ENCODE assay signal across 8 mouse cellular contexts in the genomic region with DNA sequence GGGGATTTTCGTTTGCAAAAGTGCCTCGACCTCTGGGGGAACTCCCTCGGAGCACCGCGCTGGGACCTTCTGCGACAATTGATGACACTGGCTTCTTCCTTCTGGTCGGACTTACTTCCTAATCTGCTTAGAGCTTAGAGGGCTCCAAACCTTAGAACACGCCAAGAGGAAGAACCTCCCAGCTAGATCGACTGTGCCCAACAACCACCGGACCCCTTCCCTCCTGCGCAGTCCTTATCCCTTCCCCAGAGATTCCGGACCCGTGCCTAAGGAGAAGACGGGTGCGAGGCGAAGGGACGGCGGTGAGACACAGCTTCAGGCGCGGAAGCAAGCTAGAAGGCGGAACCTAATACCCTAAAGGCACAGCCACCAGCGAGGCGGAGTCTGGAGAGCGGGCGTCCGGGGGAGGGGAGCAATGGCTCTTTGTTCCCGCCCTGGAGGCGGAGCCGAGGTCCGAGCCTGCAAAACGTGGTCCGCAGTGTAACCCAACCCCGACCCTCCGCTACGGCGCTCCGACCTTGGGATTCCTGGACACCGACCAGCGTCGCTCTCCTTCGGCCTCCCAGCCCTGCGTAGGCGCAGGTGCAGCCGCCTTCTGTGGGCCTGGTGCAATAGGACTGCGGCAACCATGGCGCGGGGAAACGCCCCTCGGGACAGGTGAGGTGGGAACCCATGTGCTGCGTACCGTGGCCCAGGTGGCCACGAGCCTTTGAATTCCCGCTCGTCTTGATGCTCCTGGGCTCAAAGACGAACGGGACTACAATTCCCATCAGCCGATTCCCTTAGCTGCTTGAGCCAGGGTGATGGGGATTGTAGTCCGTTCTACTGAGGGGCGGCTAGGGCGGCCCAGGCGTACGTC. TPM values are rescaled to one million over a fixed set of nuclear protein-coding genes. Genes with fewer than 3 reads are reported as not detected.
DNase-seq lines count a peak whose midpoint lies in the region; ATAC-seq and TF ChIP-seq lines count a peak whose summit lies in the region.

A gene (plus strand): TSS at position 240 of the 859 bp plus-strand sequence.

- no peaks in the 10 kb centered on the region for H3K79me2 ChIP-seq in heart, adult 2 months (replicated peaks; ENCODE audit: control insufficient read depth, insufficient read depth, low read length)

- intact Hi-C loops in heart, adult 2 months (cut with DNase I), result no loop called here

- H3K27me3 ChIP-seq in embryonic facial prominence, embryonic 12.5 days, result no peaks in the 10 kb centered on the region
- H3K27me3 ChIP-seq in heart, adult 2 months (ENCODE audit: control insufficient read depth, insufficient read depth, low read length), result no peaks in the 10 kb centered on the region
- no peaks in the 10 kb centered on the region for H3K27me3 ChIP-seq in limb, embryonic 13.5 days
- H3K27me3 ChIP-seq in midbrain, embryonic 15.5 days (replicated peaks), result no peaks in the 10 kb centered on the region

- peak; percentile 98 for TF ChIP-seq POLR2A in heart, adult 2 months (IDR thresholded peaks at IDR 0.05; ENCODE audit: insufficient read depth, low read depth, low read length)

- TF ChIP-seq CTCF in heart, adult 2 months (IDR thresholded peaks at IDR 0.05), result no peak

- peak within 1 kb of the TSS; percentile 89 for H3K4me2 ChIP-seq in embryonic facial prominence, embryonic 12.5 days (replicated peaks)
- H3K4me2 ChIP-seq in limb, embryonic 13.5 days (replicated peaks), result peak within 1 kb of the TSS; percentile 81
- H3K4me2 ChIP-seq in midbrain, embryonic 15.5 days, result peak within 1 kb of the TSS; percentile 85

- peaks cover 6% of the 10 kb centered on the region; the same call in 1 of the 2 replicates for H3K4me1 ChIP-seq in embryonic facial prominence, embryonic 12.5 days
- no peaks in the 10 kb centered on the region for H3K4me1 ChIP-seq in heart, adult 2 months (ENCODE audit: control insufficient read depth, insufficient read depth, low read length)
- H3K4me1 ChIP-seq in limb, embryonic 13.5 days, result peaks cover 6% of the 10 kb centered on the region
- H3K4me1 ChIP-seq in midbrain, embryonic 15.5 days, result peaks cover 10% of the 10 kb centered on the region

- peak; percentile 96 for ATAC-seq in embryonic facial prominence, embryonic 12.5 days (ENCODE audit: insufficient number of reproducible peaks, insufficient read depth, low FRiP score, low TSS enrichment)
- peak; percentile 94 for ATAC-seq in limb, embryonic 13.5 days (ENCODE audit: low FRiP score, low read depth)
- ATAC-seq in midbrain, embryonic 15.5 days (replicated peaks), result peak; percentile 95

- H3K4me3 ChIP-seq in embryonic facial prominence, embryonic 12.5 days, result peak within 1 kb of the TSS; percentile 71
- H3K4me3 ChIP-seq in heart, adult 2 months, result peak within 1 kb of the TSS; percentile 85
- H3K4me3 ChIP-seq in limb, embryonic 13.5 days, result peak within 1 kb of the TSS; percentile 53
- H3K4me3 ChIP-seq in midbrain, embryonic 15.5 days, result peak within 1 kb of the TSS; percentile 95

- H3K27ac ChIP-seq in embryonic facial prominence, embryonic 12.5 days, result peak within 1 kb of the TSS; percentile 67
- peak within 1 kb of the TSS; percentile 91 for H3K27ac ChIP-seq in heart, adult 2 months
- peak within 1 kb of the TSS; percentile 70; the same call in 1 of the 2 replicates for H3K27ac ChIP-seq in limb, embryonic 13.5 days
- H3K27ac ChIP-seq in midbrain, embryonic 15.5 days, result peak within 1 kb of the TSS; percentile 92

- no peaks in the 10 kb centered on the region for H3K9me3 ChIP-seq in embryonic facial prominence, embryonic 12.5 days
- no peaks in the 10 kb centered on the region for H3K9me3 ChIP-seq in limb, embryonic 13.5 days
- no peaks in the 10 kb centered on the region for H3K9me3 ChIP-seq in midbrain, embryonic 15.5 days

- under 1% methylated on average over 62 of the region's 62 CpGs for WGBS in embryonic facial prominence, embryonic 12.5 days
- WGBS in heart, adult 2 months, result under 1% methylated on average over 62 of the region's 62 CpGs
- WGBS in limb, embryonic 13.5 days, result under 1% methylated on average over 62 of the region's 62 CpGs
- WGBS in midbrain, embryonic 15.5 days, result under 1% methylated on average over 62 of the region's 62 CpGs

- TF ChIP-seq EP300 in heart, adult 2 months (IDR thresholded peaks at IDR 0.05; ENCODE audit: insufficient read depth, low read depth, low read length), result peak; percentile 44; the same call in 1 of the 2 replicates

- H3K9ac ChIP-seq in embryonic facial prominence, embryonic 12.5 days, result peak within 1 kb of the TSS; percentile 66
- peak within 1 kb of the TSS; percentile 74 for H3K9ac ChIP-seq in heart, adult 2 months (ENCODE audit: low read depth, low read length)
- H3K9ac ChIP-seq in limb, embryonic 13.5 days, result peak within 1 kb of the TSS; percentile 78
- H3K9ac ChIP-seq in midbrain, embryonic 15.5 days, result peak within 1 kb of the TSS; percentile 89

- peaks cover 18% of the 10 kb centered on the region for H3K36me3 ChIP-seq in embryonic facial prominence, embryonic 12.5 days
- no peaks in the 10 kb centered on the region for H3K36me3 ChIP-seq in heart, adult 2 months (ENCODE audit: control insufficient read depth, insufficient read depth, low read length)
- peaks cover 17% of the 10 kb centered on the region for H3K36me3 ChIP-seq in limb, embryonic 13.5 days
- H3K36me3 ChIP-seq in midbrain, embryonic 15.5 days (replicated peaks), result no peaks in the 10 kb centered on the region

- peak; percentile 94 for DNase-seq in 3134 (ENCODE audit: extremely low read depth, insufficient read length, low spot score)
- peak; percentile 93 for DNase-seq in adrenal gland, postnatal 25 days
- DNase-seq in heart, adult 2 months, result peak; percentile 94 to 95
- peak; percentile 93 to 95 for DNase-seq in kidney, adult 8-10 months
- DNase-seq in spleen, adult 18-20 months, result peak; percentile 87 to 92

RNA-seq across cellular contexts. Expression of the gene that starts here (rescaled TPM):
- 4.9 and 5.0 TPM in 2 replicates for total RNA-seq in adrenal gland, postnatal 25 days (2021)
- polyA plus RNA-seq in embryonic facial prominence, embryonic 12.5 days (2016; fragmentation: Nextera tagmentation; extraction: Ambion mirVana), result 4.7 and 5.1 TPM in 2 replicates
- 10 to 100 TPM; 10.8 to 11.4 TPM for total RNA-seq in heart, adult 2 months (2021)
- polyA plus RNA-seq in heart, adult 2 months (2012; rRNA removed), result 35.7 and 42.8 TPM in 2 replicates
- 5.7 and 6.0 TPM in 2 replicates for polyA plus RNA-seq in limb, embryonic 13.5 days (2015; fragmentation: Nextera tagmentation; extraction: Ambion mirVana)
- 12.2 and 13.6 TPM in 2 replicates for polyA plus RNA-seq in midbrain, embryonic 15.5 days (2015; fragmentation: Nextera tagmentation; extraction: Ambion mirVana)

Comparison
In these comparisons a context has a peak if more than half of its experiments do, and no peak if none do; other contexts are left out.
1. Peak in every context shown above with its lines: DNase-seq, ATAC-seq, H3K4me3 ChIP-seq and H3K27ac ChIP-seq.